Mouse (Mus musculus): Measurements from ENCODE around the gene Rab44. TPM values are rescaled to one million over a fixed set of nuclear protein-coding genes. Genes with fewer than 3 reads are reported as not detected.

The Rab44 gene
- polyA plus RNA-seq, 1 experiment from 2014 or later = 1.1 TPM

GRCm38 (mm10) chr17:29165967-29166578, 52.1 kb downstream of the Rab44 start:
- Histone ChIP-seq H3K36me3 (ENCODE audit: control insufficient read depth, insufficient read depth, low read length) (no peaks in the 10 kb centered on the region), H3K4me2 (ENCODE audit: low read depth, low read length) (no peak overlapping the region), H3K27ac (ENCODE audit: low read length) (peak overlapping the region; percentile 14; the same call in 1 of the 2 replicates), H3K4me3 (ENCODE audit: low read length) (no peak overlapping the region), H3K4me1 (replicated peaks; ENCODE audit: control insufficient read depth, insufficient read depth, low read length) (peaks cover 19% of the 10 kb centered on the region), H3K27me3 (ENCODE audit: control insufficient read depth, insufficient read depth, low read depth, low read length) (no peaks in the 10 kb centered on the region), H3K9ac (ENCODE audit: low read length) (no peak overlapping the region; the same call in 1 of the 2 replicates), H3K9me3 (ENCODE audit: control insufficient read depth, low read length) (no peaks in the 10 kb centered on the region; the same call in 1 of the 2 replicates)
- 31% methylated on average over 8 of the region's 8 CpGs for WGBS
- ATAC-seq (ENCODE audit: low read depth) = peak; percentile 65; the same call in 1 of the 2 replicates

- WGBS = 37% methylated on average over 6 of the region's 6 CpGs
- no peak for ATAC-seq (ENCODE audit: low read depth)
Observed at GRCm38 (mm10) chr17:29167371-29167770, 53.4 kb downstream of the Rab44 start.

GRCm38 (mm10) chr17:29168438-29168837, 54.5 kb downstream of the Rab44 start:
- Histone ChIP-seq H3K4me3 (ENCODE audit: low read length) (no peak overlapping the region), H3K4me2 (ENCODE audit: low read depth, low read length) (no peak overlapping the region), H3K9ac (ENCODE audit: low read length) (no peak overlapping the region), H3K27ac (ENCODE audit: low read length) (no peak overlapping the region), H3K4me1 (replicated peaks; ENCODE audit: control insufficient read depth, insufficient read depth, low read length) (peaks cover 21% of the 10 kb centered on the region), H3K9me3 (ENCODE audit: control insufficient read depth, low read length) (no peaks in the 10 kb centered on the region), H3K36me3 (ENCODE audit: control insufficient read depth, insufficient read depth, low read length) (no peaks in the 10 kb centered on the region), H3K27me3 (ENCODE audit: control insufficient read depth, insufficient read depth, low read depth, low read length) (no peaks in the 10 kb centered on the region)
- ATAC-seq (ENCODE audit: low read depth) = no peak
- WGBS = 86% methylated on average over 4 of the region's 4 CpGs

More at GRCm38 (mm10) chr17:29167371-29167770, 53.4 kb downstream of the Rab44 start:
- H3K36me3 ChIP-seq (ENCODE audit: control insufficient read depth, insufficient read depth, low read length) = no peaks in the 10 kb centered on the region
- no peak overlapping the region for H3K27ac ChIP-seq (ENCODE audit: low read length)
- H3K9me3 ChIP-seq (ENCODE audit: control insufficient read depth, low read length) = no peaks in the 10 kb centered on the region
- H3K9ac ChIP-seq (ENCODE audit: low read length) = no peak overlapping the region
- H3K4me1 ChIP-seq (replicated peaks; ENCODE audit: control insufficient read depth, insufficient read depth, low read length) = peaks cover 21% of the 10 kb centered on the region
- no peaks in the 10 kb centered on the region for H3K27me3 ChIP-seq (ENCODE audit: control insufficient read depth, insufficient read depth, low read depth, low read length)
- no peak overlapping the region for H3K4me3 ChIP-seq (ENCODE audit: low read length)
- no peak overlapping the region for H3K4me2 ChIP-seq (ENCODE audit: low read depth, low read length)

GRCm38 (mm10) chr17:29168996-29169601, 55.2 kb downstream of the Rab44 start:
- Histone ChIP-seq H3K4me2 (ENCODE audit: low read depth, low read length) (no peak overlapping the region), H3K27me3 (ENCODE audit: control insufficient read depth, insufficient read depth, low read depth, low read length) (no peaks in the 10 kb centered on the region), H3K4me1 (replicated peaks; ENCODE audit: control insufficient read depth, insufficient read depth, low read length) (peaks cover 21% of the 10 kb centered on the region), H3K36me3 (ENCODE audit: control insufficient read depth, insufficient read depth, low read length) (no peaks in the 10 kb centered on the region), H3K9me3 (ENCODE audit: control insufficient read depth, low read length) (no peaks in the 10 kb centered on the region), H3K27ac (ENCODE audit: low read length) (no peak overlapping the region), H3K4me3 (ENCODE audit: low read length) (no peak overlapping the region), H3K9ac (ENCODE audit: low read length) (no peak overlapping the region)
- WGBS = 71% methylated on average over 12 of the region's 12 CpGs
- no peak for ATAC-seq (ENCODE audit: low read depth)

GRCm38 (mm10) chr17:29170431-29171000, 56.6 kb downstream of the Rab44 start:
- no peak overlapping the region for H3K4me3 ChIP-seq (ENCODE audit: low read length)
- 56% methylated on average over 14 of the region's 14 CpGs for WGBS
- no peak overlapping the region for H3K27ac ChIP-seq (ENCODE audit: low read length)
- no peaks in the 10 kb centered on the region for H3K36me3 ChIP-seq (ENCODE audit: control insufficient read depth, insufficient read depth, low read length)
- H3K9ac ChIP-seq (ENCODE audit: low read length) = no peak overlapping the region
- H3K27me3 ChIP-seq (ENCODE audit: control insufficient read depth, insufficient read depth, low read depth, low read length) = no peaks in the 10 kb centered on the region
- H3K4me2 ChIP-seq (ENCODE audit: low read depth, low read length) = no peak overlapping the region
- no peak for ATAC-seq (ENCODE audit: low read depth)
- no peaks in the 10 kb centered on the region for H3K9me3 ChIP-seq (ENCODE audit: control insufficient read depth, low read length)
- H3K4me1 ChIP-seq (replicated peaks; ENCODE audit: control insufficient read depth, insufficient read depth, low read length) = peaks cover 11% of the 10 kb centered on the region

GRCm38 (mm10) chr17:29171001-29171772, 57.2 kb downstream of the Rab44 start:
- Histone ChIP-seq H3K27ac (ENCODE audit: low read length) (no peak overlapping the region), H3K27me3 (ENCODE audit: control insufficient read depth, insufficient read depth, low read depth, low read length) (no peaks in the 10 kb centered on the region), H3K9me3 (ENCODE audit: control insufficient read depth, low read length) (no peaks in the 10 kb centered on the region), H3K4me3 (ENCODE audit: low read length) (no peak overlapping the region), H3K4me1 (replicated peaks; ENCODE audit: control insufficient read depth, insufficient read depth, low read length) (peaks cover 6% of the 10 kb centered on the region), H3K36me3 (ENCODE audit: control insufficient read depth, insufficient read depth, low read length) (no peaks in the 10 kb centered on the region), H3K9ac (ENCODE audit: low read length) (no peak overlapping the region), H3K4me2 (ENCODE audit: low read depth, low read length) (no peak overlapping the region)
- peak; percentile 72 for ATAC-seq (ENCODE audit: low read depth)
- WGBS = 15% methylated on average over 14 of the region's 14 CpGs

GRCm38 (mm10) chr17:29172062-29172461, 58.1 kb downstream of the Rab44 start:
- WGBS = 32% methylated on average over 10 of the region's 10 CpGs
- Histone ChIP-seq H3K9me3 (ENCODE audit: control insufficient read depth, low read length) (no peaks in the 10 kb centered on the region), H3K4me2 (ENCODE audit: low read depth, low read length) (no peak overlapping the region), H3K36me3 (ENCODE audit: control insufficient read depth, insufficient read depth, low read length) (no peaks in the 10 kb centered on the region), H3K4me1 (replicated peaks; ENCODE audit: control insufficient read depth, insufficient read depth, low read length) (0 out of 2 replicates have a peak, but pooled peaks cover 5% of the 10 kb centered on the region), H3K27ac (ENCODE audit: low read length) (no peak overlapping the region), H3K4me3 (ENCODE audit: low read length) (no peak overlapping the region), H3K9ac (ENCODE audit: low read length) (no peak overlapping the region), H3K27me3 (ENCODE audit: control insufficient read depth, insufficient read depth, low read depth, low read length) (no peaks in the 10 kb centered on the region)
- ATAC-seq (ENCODE audit: low read depth) = no peak

- ATAC-seq (ENCODE audit: low read depth) = no peak
- Histone ChIP-seq H3K27me3 (ENCODE audit: control insufficient read depth, insufficient read depth, low read depth, low read length) (no peaks in the 10 kb centered on the region), H3K4me3 (ENCODE audit: low read length) (no peak overlapping the region), H3K36me3 (ENCODE audit: control insufficient read depth, insufficient read depth, low read length) (no peaks in the 10 kb centered on the region), H3K9me3 (ENCODE audit: control insufficient read depth, low read length) (no peaks in the 10 kb centered on the region), H3K27ac (ENCODE audit: low read length) (no peak overlapping the region), H3K9ac (ENCODE audit: low read length) (no peak overlapping the region), H3K4me2 (ENCODE audit: low read depth, low read length) (no peak overlapping the region), H3K4me1 (replicated peaks; ENCODE audit: control insufficient read depth, insufficient read depth, low read length) (0 out of 2 replicates have a peak, but pooled peaks cover 5% of the 10 kb centered on the region)
- 70% methylated on average over 8 of the region's 8 CpGs for WGBS
Observed at GRCm38 (mm10) chr17:29173165-29173564, 59.2 kb downstream of the Rab44 start.

- ATAC-seq (ENCODE audit: low read depth) = no peak
- Histone ChIP-seq H3K4me3 (ENCODE audit: low read length) (no peak overlapping the region), H3K27me3 (ENCODE audit: control insufficient read depth, insufficient read depth, low read depth, low read length) (no peaks in the 10 kb centered on the region), H3K9ac (ENCODE audit: low read length) (no peak overlapping the region), H3K9me3 (ENCODE audit: control insufficient read depth, low read length) (no peaks in the 10 kb centered on the region), H3K27ac (ENCODE audit: low read length) (no peak overlapping the region), H3K4me2 (ENCODE audit: low read depth, low read length) (no peak overlapping the region), H3K4me1 (replicated peaks; ENCODE audit: control insufficient read depth, insufficient read depth, low read length) (peaks cover 7% of the 10 kb centered on the region; the same call in 1 of the 2 replicates), H3K36me3 (ENCODE audit: control insufficient read depth, insufficient read depth, low read length) (no peaks in the 10 kb centered on the region)
- 53% methylated on average over 3 of the region's 3 CpGs for WGBS
Observed at GRCm38 (mm10) chr17:29175693-29176092, 61.7 kb downstream of the Rab44 start.
